Mouse (Mus musculus): ENCODE data around the gene Pld1.
A peak's percentile ranks its signal among the peaks of the same experiment; 100 is the strongest.

DNA sequence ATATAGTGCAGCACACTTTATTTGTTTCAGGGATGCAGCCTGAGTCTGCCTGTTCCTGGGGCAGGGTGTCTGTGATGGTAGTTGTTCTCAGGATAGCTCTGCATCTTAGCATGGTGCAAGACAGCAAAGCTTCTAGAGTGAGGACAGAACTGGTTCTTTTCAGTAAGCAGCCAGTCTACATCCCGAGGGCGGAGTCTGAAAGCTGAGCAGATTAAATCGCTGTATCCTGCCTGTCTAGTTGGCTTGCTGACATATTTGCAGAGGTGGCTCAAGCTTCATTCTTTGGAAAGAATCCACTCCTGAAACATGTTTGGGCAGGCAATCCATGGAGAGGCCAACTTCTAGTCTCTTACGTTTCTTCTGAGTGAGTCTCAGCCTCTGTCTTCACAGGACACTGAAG lies 69.9 kb downstream of the Pld1 start:
- TF ChIP-seq EP300 (optimal IDR thresholded peaks at IDR 0.05), result peak; percentile 50
- TF ChIP-seq CTCF (IDR thresholded peaks at IDR 0.05; ENCODE audit: low read depth), result no peak
